Mouse (Mus musculus) brain, adult 2 months (tissue): Measurements from ENCODE around the gene B3galnt2.
A peak's percentile ranks its signal among the peaks of the same experiment; 100 is the strongest.
"Not testable (repeated sequence)": the region's sequence is repeated elsewhere in the genome, so short reads cannot be mapped to it uniquely, and the experiment has no call there.

Experiments used
- DNase-seq: peaks from one replicate; pipeline ENCODE4 v3.0.0; 2011; ENCODE audit warnings: low read depth, low spot score

Gene B3galnt2

DNA sequence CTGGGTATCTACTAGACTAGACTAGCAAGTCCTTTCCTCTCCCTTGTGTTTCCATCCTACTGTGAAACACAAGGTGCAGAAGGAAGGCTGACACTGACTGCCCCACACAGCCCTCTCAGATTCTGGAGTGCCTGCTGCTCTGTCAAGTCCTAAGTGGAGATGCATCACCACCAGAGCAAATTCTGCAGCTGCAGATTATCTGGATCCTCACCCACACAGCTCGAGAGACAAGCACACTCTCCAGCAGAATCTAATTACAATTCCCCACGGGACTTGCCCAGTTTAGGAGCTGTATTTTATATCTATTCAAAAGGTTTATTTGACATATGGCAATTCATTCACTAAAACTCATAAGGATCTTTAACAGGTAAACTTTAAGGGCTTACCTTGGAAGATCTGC lies 51.8 kb downstream of the B3galnt2 start:
- DNase-seq = peak; percentile 73

DNA sequence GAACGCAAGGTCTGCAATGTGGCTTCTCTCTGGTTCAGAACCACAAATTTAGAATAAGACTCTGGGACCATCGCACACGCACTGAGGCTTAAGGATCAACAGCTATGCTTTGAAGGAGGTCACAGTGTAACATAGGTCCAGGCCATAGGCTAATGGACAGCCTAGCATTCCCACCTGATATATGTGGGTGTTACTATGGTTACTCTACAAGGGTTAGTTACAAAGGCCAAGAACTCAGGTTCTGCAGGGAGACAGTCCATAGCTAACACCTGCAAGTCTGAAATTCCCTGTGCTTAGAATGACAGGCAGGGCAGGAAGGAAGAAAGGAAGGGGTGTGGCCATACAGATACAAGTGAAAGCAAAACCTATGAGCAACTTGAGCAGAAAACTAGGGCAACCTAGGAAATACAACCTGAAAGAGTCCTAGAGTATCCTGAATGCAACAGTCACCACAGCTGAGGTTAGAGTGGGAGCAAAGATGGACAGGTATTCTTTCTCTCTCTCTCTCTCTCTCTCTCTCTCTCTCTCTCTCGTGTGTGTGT lies 57.3 kb downstream of the B3galnt2 start:
- DNase-seq = no peak

DNA sequence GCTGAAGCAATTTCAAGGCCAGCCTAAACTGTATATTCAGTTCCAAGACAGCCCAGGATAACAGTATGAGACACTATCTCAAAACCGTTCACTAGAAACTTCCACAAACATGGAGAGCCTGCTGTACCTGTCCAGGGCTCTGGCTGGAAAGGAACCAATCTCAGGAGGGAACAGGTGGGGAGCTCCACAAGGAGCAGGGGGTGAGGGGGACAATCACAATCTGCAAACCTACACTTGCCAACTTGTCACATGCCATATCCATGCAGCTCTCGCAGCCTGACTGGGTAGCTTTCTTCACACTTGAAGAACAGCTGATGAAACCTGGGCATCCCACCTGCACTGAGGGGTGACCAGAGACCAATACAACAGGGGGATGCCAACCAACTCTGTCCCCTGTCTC lies 59.7 kb downstream of the B3galnt2 start:
- peak; percentile 69 for DNase-seq

DNA sequence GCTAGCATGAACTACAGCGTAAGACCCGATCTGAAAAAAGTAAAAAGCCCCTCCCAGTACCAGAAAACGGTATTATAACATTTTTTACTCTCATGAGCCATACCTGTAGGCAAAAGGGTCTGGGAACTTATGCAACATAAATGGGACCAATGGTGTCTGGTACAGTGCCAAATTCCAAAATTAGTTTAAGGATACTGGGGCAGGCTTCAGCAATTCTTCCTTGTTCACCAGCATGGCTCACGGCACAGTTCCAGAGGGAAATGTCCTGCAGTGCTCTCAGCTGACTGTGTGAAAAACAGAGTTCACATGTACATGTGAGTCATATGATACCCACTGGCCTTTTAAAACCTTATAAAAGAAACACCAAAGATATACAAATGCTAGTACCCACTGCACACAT lies 60.3 kb downstream of the B3galnt2 start:
- DNase-seq = peak; percentile 65

DNA sequence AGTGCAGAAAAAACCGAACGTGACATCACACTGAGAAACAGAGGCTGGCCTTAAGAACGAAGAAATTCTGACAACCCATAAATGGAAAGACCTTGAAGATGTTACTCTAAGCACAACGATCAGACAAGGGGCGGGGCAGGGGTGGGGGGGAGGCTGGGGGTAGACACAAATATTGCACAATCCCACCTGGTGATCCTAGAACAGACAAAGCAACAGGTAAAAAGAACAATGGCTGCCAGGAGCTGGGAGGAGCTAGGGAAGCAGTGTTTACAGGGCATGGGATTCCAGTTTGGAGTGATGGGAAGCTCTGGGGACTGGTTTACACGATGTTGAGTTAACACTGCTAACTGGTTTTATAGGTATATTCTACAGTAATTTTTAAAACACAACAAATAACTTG lies 61.3 kb downstream of the B3galnt2 start:
- DNase-seq = no peak

DNA sequence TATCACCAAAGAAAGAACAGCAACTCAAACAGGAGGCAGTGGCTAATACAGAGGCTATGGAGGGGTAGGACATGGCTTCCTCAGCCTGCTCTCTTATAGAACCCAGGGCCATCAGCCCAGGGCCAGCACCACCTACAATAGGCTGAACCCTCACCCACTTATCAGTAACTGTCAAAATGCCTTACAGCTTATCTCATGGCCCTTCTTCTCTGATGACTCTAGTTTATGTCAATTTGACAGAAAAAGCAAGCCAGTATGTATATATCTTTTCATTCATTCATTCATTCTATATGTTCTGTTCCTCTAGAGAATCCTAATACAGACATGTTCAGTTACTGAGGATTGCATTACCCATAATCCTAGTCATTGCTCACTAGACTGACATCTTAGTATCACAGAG lies 64.0 kb downstream of the B3galnt2 start:
- DNase-seq = no peak

DNA sequence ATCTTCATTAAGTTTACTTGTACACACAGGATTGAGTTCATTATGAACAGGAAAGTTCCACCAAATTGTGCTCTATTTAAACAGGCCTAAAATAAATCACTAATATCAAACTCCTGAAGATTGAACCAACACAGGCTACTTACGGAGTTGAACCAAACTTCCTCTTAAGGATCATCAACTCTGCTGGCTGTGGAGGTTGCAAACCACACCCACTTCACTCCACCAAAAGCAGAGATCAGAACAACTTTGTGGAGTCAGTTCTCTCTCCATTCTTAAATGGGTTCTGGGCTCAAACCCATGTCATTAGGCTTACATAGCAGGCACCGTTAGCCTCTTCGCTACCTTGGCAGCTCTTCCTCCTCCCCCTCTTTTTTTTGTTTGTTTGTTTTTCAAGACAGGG lies 64.6 kb downstream of the B3galnt2 start:
- DNase-seq = no peak

DNA sequence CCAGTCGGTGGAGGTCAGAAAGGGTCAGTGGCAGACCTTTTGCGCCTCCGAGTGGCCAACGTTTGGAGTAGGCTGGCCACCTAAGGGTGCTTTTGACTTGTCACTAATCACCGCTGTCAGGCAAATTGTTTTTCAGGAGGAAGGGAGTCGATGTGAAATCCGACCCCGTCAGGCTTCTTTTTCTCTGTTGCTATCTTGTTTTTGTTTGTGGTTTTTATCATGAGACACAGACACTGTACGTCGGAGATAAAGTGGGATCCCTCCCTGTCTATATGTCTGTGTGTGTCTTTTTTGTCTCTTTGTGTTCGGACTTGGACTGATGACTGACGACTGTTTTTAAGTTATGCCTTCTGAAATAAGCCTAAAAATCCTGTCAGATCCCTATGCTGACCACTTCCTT lies 67.1 kb downstream of the B3galnt2 start:
- DNase-seq = not testable (repeated sequence)

DNA sequence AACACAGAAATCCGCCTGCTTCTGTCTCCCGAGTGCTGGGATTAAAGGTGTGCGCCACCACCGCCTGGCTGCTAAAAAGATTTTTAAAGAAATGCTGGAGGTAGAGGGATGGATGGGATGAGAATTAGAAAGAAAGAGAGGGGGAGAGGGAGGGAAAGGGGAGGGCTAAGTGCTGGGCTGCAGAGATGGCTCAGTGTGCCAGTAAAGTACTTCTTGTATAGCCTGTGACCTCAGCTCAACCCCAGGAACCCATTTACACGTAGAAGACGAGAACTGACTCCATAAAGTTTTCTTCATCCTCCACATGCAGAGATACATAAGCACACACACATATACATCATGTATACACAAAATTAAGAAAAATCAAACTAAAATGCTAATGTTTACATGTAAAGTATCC lies 71.3 kb downstream of the B3galnt2 start:
- DNase-seq = no peak

DNA sequence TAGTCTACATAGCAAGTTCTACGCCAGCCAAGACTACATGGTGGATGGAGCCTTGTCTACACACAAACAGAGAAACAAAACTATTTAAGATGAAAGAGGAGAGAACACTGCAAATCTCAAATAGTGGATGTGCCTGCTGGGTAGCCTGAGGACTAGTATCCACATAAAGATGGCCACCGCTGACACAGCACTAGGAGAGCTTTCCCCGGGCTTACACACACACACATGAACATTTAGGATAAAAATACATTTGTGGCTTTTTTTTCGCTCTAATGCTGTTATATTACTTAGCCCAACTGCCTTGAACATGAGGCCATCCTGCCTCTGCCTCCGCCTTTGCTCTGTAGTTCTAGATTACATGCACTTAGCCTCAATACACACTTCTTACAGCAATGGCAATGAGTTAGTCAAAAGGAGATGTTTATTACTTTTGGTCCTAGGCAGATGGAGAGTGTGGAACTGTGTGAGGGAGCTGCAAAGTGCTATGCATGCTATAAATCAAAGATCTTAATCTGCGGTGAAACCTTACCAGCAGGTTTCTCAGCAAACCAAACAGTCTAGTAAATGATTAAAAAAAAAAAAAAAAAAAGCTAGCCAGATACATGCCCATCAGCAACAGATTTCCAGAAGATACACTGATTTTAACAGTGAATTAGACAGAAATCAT lies 72.0 kb downstream of the B3galnt2 start:
- DNase-seq = no peak

DNA sequence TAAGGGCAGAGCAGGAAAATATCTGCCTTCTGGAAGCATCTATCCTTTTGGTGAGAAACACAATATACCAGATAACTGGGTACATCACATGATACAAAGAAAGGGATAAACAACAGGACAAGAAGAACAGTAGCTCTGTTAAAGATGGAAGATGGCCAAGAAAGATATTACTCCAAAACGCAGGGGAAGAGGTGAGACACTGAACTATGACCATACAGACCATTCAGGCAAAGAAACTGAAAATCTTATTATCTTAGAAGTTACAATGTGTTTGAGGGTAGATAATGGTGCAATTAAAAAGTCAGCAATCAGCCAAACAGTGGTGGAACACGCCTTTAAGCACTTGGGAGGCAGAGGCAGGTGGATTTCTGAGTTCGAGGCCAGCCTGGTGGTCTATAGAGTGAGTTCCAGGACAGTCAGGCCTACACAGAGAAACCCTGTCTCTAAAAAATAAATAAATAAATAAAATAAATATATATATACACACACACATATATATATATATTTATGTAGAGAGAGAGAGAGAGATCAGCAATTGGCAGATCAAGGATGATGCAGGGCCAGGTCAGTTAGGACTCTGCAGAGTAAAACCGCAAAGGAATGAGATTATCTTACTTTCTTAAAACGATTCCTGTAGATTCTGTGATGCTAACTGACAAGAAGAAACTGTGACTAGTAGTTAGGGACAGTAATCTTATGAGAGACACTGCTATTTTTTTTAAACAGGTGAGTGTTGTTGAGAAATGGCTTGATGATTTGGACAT lies 79.2 kb downstream of the B3galnt2 start:
- DNase-seq = no peak

DNA sequence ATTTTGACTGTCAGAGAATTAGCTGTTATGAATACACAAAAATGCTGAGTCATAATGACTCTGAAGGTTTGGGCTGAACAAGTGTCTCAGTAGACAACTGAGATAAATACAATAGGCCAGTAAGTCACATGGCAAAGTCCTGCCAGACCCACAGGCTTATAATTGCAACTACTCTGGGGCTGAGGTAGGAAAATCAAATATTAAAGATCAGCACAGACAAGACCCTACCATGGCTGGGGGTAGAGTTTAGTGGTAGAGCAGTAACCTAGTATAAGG lies 79.7 kb downstream of the B3galnt2 start:
- peak; percentile 6 for DNase-seq

DNA sequence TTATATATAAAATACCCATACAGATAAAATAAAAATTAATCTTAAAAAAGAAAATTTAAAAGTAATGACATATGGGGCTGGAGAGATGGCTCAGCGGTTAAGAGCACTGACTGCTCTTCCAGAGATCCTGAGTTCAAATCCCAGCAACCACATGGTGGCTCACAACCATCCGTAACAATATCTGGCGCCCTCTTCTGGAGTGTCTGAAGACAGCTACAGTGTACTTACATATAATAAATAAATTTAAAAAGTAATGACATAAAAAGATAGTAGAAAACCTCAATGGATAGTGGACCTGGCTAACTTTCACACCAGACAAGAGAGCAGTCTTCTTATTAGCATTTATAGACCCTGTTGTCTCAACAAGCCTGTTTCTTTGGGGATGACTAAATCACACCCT lies 81.1 kb downstream of the B3galnt2 start:
- not testable (repeated sequence) for DNase-seq

DNA sequence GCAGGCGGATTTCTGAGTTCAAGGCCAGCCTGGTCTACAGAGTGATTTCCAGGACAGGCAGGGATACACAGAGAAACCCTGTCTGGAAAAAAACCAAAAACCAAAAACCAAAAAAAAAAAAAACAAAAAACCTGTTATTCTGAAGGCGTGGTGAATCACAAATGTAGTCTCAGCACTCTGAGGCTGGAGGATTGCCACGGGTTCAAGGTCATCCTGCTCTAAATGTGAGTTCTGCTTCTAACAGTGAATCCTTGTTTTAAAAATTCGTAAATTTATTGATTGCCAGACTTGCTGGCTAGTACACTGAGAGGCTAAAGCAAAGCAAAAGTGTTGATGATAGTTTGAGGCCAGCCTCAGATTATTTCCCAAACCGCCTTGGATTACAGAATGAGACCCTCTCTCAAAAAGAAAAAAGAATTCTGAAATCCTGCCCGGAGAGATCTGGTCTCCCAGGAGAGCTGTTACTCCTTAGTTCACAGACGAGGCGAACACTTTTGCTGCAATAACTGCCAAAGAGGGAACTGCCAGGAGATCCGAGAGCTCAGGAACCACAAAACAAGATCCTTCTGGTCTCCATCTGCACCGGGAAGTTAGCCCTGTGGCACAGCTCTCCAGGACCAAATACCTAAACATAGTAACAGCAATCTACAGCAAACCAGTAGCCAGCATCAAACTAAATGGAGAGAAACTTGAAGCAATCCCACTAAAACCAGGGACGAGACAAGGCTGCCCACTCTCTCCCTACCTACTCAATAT lies 81.8 kb downstream of the B3galnt2 start:
- peak; percentile 6 for DNase-seq

DNA sequence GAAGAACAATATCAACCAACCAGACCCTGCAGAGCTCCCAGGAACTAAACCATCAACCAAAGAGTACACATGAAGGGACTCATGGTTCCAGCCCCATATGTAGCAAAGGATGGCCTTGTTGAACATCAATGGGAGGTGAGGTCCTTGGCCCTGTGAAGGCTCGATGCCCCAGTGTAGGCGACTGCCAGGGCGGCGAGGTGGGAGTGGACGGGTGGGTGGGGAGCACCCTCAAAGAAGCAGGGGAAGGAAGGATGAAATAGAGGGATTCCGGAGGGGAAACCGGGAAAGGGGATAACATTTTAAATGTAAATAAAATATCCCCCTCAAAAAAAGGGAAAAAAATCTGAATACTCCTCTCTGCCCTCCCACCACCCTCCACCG lies 84.6 kb downstream of the B3galnt2 start:
- DNase-seq = no peak

DNA sequence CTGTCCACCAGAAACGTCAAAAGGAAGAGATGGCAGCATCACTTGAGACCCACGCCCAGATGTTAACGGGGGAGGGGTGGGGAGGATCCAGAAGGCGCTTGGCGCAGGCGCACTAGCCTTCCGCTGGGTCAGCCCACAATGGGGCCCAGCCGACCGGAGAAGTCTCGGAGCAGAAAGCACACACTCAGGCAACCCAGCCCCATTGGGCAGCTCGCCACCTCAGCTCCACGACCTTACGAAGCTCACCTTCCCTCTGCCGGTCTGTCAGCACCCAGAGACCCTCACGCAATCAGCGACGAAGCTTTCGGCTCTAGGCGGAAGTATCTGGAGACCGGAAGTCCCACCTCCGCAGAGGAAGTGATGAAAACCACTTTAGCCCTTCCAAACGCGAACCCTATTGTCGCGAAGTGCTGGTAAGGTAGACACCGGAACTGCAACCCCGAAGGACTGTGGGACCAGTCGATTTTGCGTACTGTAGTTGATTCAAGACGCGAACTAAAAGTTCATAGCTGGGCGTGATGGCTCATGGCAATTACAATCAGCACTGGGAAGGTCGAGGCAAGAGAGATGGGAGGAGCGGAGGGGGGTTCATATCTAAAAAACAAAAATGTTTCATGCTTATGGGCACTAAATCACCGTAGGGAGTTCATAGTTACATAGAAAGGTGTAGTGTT lies 85.2 kb downstream of the B3galnt2 start, which contains the start of gene Tbce:
Gene Tbce (minus strand): TSS at position 347 of the 674 bp plus-strand sequence.
- DNase-seq = peak; percentile 97

DNA sequence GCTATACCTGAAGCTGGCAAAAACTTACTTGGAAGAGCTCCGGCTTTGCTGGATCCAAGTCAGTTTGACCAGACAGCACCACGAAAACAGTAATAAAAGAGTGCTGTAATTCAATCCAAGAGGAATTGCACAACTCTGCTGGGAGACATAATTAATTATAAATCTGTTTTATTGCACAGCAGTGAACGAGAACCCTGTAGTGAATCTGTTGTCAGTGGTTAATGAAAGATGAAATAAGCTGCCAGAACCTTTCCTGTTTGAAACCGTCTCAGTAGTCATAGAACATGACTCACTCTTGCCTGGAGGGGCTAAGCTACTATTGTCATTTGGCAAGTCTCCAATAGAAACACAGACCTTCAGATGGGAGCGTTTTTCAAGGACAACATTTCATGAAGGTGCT lies 85.9 kb downstream of the B3galnt2 start:
- peak; percentile 30 for DNase-seq

DNA sequence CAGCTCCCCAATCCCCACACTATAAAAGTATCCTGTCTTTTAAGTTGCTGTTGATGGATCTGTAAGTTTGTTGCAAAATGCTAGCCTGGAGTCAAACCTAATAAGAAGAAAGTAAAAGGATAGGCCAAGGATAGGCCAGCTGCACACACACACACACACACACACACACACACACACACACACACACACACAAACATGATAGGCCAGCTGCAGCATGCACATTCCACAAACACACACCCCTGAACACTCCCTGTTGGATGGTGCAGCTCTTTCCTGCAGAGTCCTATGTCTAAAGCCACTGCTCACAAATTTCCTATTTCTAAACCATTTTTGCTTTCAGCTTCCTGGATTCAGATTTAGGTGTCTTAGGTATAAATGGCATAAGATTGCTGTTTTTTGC lies 89.6 kb downstream of the B3galnt2 start:
- DNase-seq = no peak

DNA sequence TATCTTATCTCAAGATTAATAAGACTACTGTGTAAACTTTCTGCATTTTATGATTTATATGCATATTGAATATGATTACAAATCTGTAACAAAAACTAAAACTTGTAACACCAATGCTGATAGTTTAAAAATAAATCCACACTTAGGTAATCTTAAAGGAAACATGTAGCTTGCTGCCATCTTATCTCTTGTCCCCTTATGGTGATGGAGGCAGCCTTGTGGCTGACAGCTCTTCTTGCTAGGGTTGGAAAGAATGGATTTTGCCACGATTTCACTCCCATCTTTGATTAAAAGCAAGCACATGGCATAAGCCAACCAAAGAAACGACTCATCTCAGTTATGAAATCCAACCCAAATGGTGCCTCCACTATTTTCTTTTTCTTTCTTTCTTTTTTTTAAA lies 90.3 kb downstream of the B3galnt2 start:
- no peak for DNase-seq
